Mouse (Mus musculus): ENCODE data around the gene Fxyd5. TPM values are rescaled to one million over a fixed set of nuclear protein-coding genes. Genes with fewer than 3 reads are reported as not detected.

Gene Fxyd5
- polyA plus RNA-seq, 1 experiment from 2014 or later: 19.6 TPM

- Histone ChIP-seq H3K4me1 (replicated peaks) (peaks cover 8% of the 10 kb centered on the region), H3K4me3 (no peak overlapping the region), H3K4me2 (no peak overlapping the region), H3K9me3 (no peaks in the 10 kb centered on the region), H3K36me3 (no peaks in the 10 kb centered on the region), H3K9ac (no peak overlapping the region), H3K27ac (replicated peaks) (no peak overlapping the region), H3K27me3 (no peaks in the 10 kb centered on the region)
- 86% methylated on average over 8 of the region's 8 CpGs for WGBS
- ATAC-seq (ENCODE audit: low read depth): no peak
Measured at GRCm38 (mm10) chr7:31002650-31003049, 39.6 kb downstream of the Fxyd5 start.

DNA sequence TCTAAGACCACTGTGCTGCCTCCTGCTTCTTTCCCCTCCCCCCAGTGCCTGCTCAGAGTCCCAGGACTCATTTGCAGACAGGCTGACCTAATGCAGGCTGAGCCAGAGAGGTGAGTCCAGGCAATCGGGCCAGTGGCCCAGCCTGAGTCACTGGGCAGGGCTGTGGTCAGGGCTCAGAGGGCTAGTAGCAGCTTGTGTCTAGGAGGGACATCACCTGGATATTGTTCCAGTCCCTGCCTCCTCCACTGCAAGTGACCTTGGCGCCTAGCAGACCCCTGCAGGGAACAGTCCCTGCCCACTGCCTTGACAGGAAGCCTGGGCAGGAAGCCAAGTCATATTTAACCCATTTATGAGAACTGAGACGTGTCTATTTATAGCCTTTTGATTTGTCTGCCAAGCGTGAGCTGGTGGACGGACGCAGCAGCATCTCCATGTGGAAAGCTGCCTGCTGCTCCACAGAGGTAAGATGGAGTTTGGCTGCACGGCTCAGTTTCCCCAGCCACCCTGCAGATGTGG, 41.7 kb downstream of the Fxyd5 start:
- Histone ChIP-seq H3K4me3 (no peak overlapping the region), H3K4me1 (replicated peaks) (peaks cover 8% of the 10 kb centered on the region), H3K4me2 (no peak overlapping the region), H3K27me3 (no peaks in the 10 kb centered on the region), H3K9ac (no peak overlapping the region), H3K9me3 (no peaks in the 10 kb centered on the region), H3K36me3 (no peaks in the 10 kb centered on the region), H3K27ac (replicated peaks) (peak overlapping the region; percentile 46; the same call in 1 of the 2 replicates)
- WGBS: 51% methylated on average over 7 of the region's 7 CpGs
- ATAC-seq (ENCODE audit: low read depth): peak; percentile 32; the same call in 1 of the 2 replicates

GRCm38 (mm10) chr7:30996491-30996890, 45.8 kb downstream of the Fxyd5 start:
- H3K4me1 ChIP-seq (replicated peaks): peaks cover 8% of the 10 kb centered on the region
- no peaks in the 10 kb centered on the region for H3K9me3 ChIP-seq
- no peak for ATAC-seq (ENCODE audit: low read depth)
- no peak overlapping the region for H3K4me3 ChIP-seq
- H3K4me2 ChIP-seq: no peak overlapping the region
- 91% methylated on average over 2 of the region's 2 CpGs for WGBS
- no peak overlapping the region for H3K27ac ChIP-seq (replicated peaks)
- H3K36me3 ChIP-seq: no peaks in the 10 kb centered on the region
- no peak overlapping the region for H3K9ac ChIP-seq
- H3K27me3 ChIP-seq: no peaks in the 10 kb centered on the region

- no peak for ATAC-seq (ENCODE audit: low read depth)
- 89% methylated on average over 5 of the region's 5 CpGs for WGBS
- no peak overlapping the region for H3K9ac ChIP-seq
Measured at GRCm38 (mm10) chr7:30993986-30994385, 48.3 kb downstream of the Fxyd5 start.

DNA sequence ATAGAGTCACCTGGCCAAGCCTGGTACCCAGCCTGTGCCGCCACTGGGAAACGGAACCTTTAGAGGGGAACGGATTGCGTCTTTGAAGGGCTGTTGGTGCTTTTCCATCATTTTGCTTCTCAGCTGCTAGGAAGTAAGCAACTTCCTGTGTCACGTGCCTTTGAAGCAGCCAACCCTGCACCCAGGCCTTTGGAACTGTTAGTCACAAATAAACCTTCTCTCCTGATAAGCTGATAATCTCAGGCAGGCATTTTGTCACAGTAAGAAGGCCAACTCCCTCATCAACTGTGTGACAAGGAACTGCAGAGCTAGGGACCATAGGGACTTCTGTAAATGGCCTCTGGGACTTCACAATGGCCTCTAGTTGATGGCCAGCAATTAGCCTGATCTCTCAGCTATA, 50.1 kb downstream of the Fxyd5 start:
- H3K9ac ChIP-seq: no peak overlapping the region
- H3K27me3 ChIP-seq: no peaks in the 10 kb centered on the region
- H3K27ac ChIP-seq (replicated peaks): no peak overlapping the region
- WGBS: 80% methylated on average over 5 of the region's 5 CpGs
- no peak for ATAC-seq (ENCODE audit: low read depth)
- no peaks in the 10 kb centered on the region for H3K9me3 ChIP-seq
- no peak overlapping the region for H3K4me3 ChIP-seq
- H3K36me3 ChIP-seq: no peaks in the 10 kb centered on the region
- no peak overlapping the region for H3K4me2 ChIP-seq
- H3K4me1 ChIP-seq (replicated peaks): no peaks in the 10 kb centered on the region

More at GRCm38 (mm10) chr7:30993986-30994385, 48.3 kb downstream of the Fxyd5 start:
- Histone ChIP-seq H3K36me3 (no peaks in the 10 kb centered on the region), H3K4me2 (no peak overlapping the region), H3K27ac (replicated peaks) (no peak overlapping the region), H3K9me3 (no peaks in the 10 kb centered on the region), H3K4me1 (replicated peaks) (no peaks in the 10 kb centered on the region), H3K27me3 (no peaks in the 10 kb centered on the region), H3K4me3 (no peak overlapping the region)

DNA sequence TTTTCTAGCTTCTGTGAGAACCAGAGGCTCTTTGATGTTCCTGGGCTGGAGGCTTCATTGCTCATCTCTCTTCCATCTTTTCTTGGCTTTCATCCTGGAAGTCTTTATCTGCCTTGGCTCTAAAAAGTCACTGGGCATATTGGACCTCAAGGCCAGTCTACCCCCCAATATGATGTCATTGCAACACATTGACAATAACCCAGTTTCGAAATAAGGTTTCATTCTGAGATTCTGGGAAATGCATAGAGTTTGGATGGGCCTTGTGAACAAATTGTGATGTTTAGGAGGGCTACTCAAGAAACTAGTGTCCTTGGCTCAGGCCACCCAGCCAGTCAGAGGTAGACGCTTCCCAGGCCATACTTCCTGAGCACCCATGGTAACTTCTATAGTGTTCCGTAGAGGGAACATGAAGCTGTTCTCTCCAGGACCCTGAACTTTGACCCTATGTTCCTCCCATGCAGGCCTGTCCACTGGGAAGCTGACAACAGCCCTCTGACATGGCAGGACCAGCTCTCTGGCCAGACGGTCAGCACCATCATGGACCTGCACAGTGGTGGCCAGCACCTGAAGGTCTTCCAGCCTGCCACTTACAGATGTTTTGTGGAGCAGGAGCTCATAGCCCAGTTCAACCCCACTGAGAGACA, 53.6 kb downstream of the Fxyd5 start:
- Histone ChIP-seq H3K36me3 (no peaks in the 10 kb centered on the region), H3K27me3 (no peaks in the 10 kb centered on the region), H3K4me1 (replicated peaks) (no peaks in the 10 kb centered on the region), H3K9ac (no peak overlapping the region), H3K4me3 (no peak overlapping the region), H3K9me3 (no peaks in the 10 kb centered on the region), H3K4me2 (no peak overlapping the region), H3K27ac (replicated peaks) (no peak overlapping the region)
- WGBS: 86% methylated on average over 4 of the region's 4 CpGs
- ATAC-seq (ENCODE audit: low read depth): no peak

- no peaks in the 10 kb centered on the region for H3K4me1 ChIP-seq (replicated peaks)
- no peak overlapping the region for H3K4me2 ChIP-seq
- 87% methylated on average over 9 of the region's 9 CpGs for WGBS
- H3K9ac ChIP-seq: no peak overlapping the region
- H3K36me3 ChIP-seq: no peaks in the 10 kb centered on the region
- no peak for ATAC-seq (ENCODE audit: low read depth)
- no peak overlapping the region for H3K4me3 ChIP-seq
- H3K27ac ChIP-seq (replicated peaks): no peak overlapping the region
- no peaks in the 10 kb centered on the region for H3K27me3 ChIP-seq
- no peaks in the 10 kb centered on the region for H3K9me3 ChIP-seq
Measured at GRCm38 (mm10) chr7:30985357-30985756, 56.9 kb downstream of the Fxyd5 start.

Small RNAs within 50 kb of the gene (microRNA-seq; reads per million reads assigned to microRNA genes)
- gene Mir7050: not detected

Other genes with a start within 250 kb of the Fxyd5 start
- 0.32 TPM in 1 of 2 replicates, not detected in the other for gene Ffar2, start 218.7 kb downstream of the Fxyd5 start, polyA plus RNA-seq (2015; fragmentation: Nextera tagmentation; extraction: Ambion mirVana)
- gene Ffar3, start 186.3 kb downstream of the Fxyd5 start, polyA plus RNA-seq (2015; fragmentation: Nextera tagmentation; extraction: Ambion mirVana): not detected in 2 replicates
- not detected in 2 replicates for gene Ffar1, start 180.9 kb downstream of the Fxyd5 start, polyA plus RNA-seq (2015; fragmentation: Nextera tagmentation; extraction: Ambion mirVana)
- gene Cd22, start 162.1 kb downstream of the Fxyd5 start, polyA plus RNA-seq (2015; fragmentation: Nextera tagmentation; extraction: Ambion mirVana): 0.43 TPM in 1 of 2 replicates, not detected in the other
- gene Mag, start 127.6 kb downstream of the Fxyd5 start, polyA plus RNA-seq (2015; fragmentation: Nextera tagmentation; extraction: Ambion mirVana): 2.6 and 3.1 TPM in 2 replicates
- gene Hamp2, start 117.8 kb downstream of the Fxyd5 start, polyA plus RNA-seq (2015; fragmentation: Nextera tagmentation; extraction: Ambion mirVana): not detected in 2 replicates
- gene Hamp, start 98.4 kb downstream of the Fxyd5 start, polyA plus RNA-seq (2015; fragmentation: Nextera tagmentation; extraction: Ambion mirVana): not detected in 2 replicates
- 34.4 TPM in 2 replicates for gene Usf2, start 85.7 kb downstream of the Fxyd5 start, polyA plus RNA-seq (2015; fragmentation: Nextera tagmentation; extraction: Ambion mirVana)
- gene Lsr, start 69.0 kb downstream of the Fxyd5 start, polyA plus RNA-seq (2015; fragmentation: Nextera tagmentation; extraction: Ambion mirVana): 17.0 and 17.6 TPM in 2 replicates
- 0.25 and 0.53 TPM in 2 replicates for gene Fam187b, start 68.7 kb downstream of the Fxyd5 start, polyA plus RNA-seq (2015; fragmentation: Nextera tagmentation; extraction: Ambion mirVana)
- 181 and 239 TPM in 2 replicates for gene Fxyd7, start 9.0 kb upstream of the Fxyd5 start, polyA plus RNA-seq (2015; fragmentation: Nextera tagmentation; extraction: Ambion mirVana)
- 28.2 and 33.9 TPM in 2 replicates for gene Fxyd1, start 14.7 kb upstream of the Fxyd5 start, polyA plus RNA-seq (2015; fragmentation: Nextera tagmentation; extraction: Ambion mirVana)
- gene Lgi4, start 16.9 kb upstream of the Fxyd5 start, polyA plus RNA-seq (2015; fragmentation: Nextera tagmentation; extraction: Ambion mirVana): 2.0 and 2.6 TPM in 2 replicates
- 2.2 and 2.5 TPM in 2 replicates for gene Fxyd3, start 34.2 kb upstream of the Fxyd5 start, polyA plus RNA-seq (2015; fragmentation: Nextera tagmentation; extraction: Ambion mirVana)
- 0.25 and 0.62 TPM in 2 replicates for gene Hpn, start 72.8 kb upstream of the Fxyd5 start, polyA plus RNA-seq (2015; fragmentation: Nextera tagmentation; extraction: Ambion mirVana)
- gene Scn1b, start 84.5 kb upstream of the Fxyd5 start, polyA plus RNA-seq (2015; fragmentation: Nextera tagmentation; extraction: Ambion mirVana): 5.1 and 6.8 TPM in 2 replicates
- gene Gramd1a, start 113.4 kb upstream of the Fxyd5 start, polyA plus RNA-seq (2015; fragmentation: Nextera tagmentation; extraction: Ambion mirVana): 206 and 212 TPM in 2 replicates
- gene Scgb2b2, start 248.0 kb upstream of the Fxyd5 start, polyA plus RNA-seq (2015; fragmentation: Nextera tagmentation; extraction: Ambion mirVana): not detected in 2 replicates
- gene Scgb1b2, start 249.3 kb upstream of the Fxyd5 start, polyA plus RNA-seq (2015; fragmentation: Nextera tagmentation; extraction: Ambion mirVana): not detected in 2 replicates

Data from neural tube, embryonic 13.5 days (tissue).